Mouse (Mus musculus): ENCODE results near the gene Slc35b1.
"Not testable (repeated sequence)": the region's sequence is repeated elsewhere in the genome, so short reads cannot be mapped to it uniquely, and the experiment has no call there.

The Slc35b1 gene

DNA sequence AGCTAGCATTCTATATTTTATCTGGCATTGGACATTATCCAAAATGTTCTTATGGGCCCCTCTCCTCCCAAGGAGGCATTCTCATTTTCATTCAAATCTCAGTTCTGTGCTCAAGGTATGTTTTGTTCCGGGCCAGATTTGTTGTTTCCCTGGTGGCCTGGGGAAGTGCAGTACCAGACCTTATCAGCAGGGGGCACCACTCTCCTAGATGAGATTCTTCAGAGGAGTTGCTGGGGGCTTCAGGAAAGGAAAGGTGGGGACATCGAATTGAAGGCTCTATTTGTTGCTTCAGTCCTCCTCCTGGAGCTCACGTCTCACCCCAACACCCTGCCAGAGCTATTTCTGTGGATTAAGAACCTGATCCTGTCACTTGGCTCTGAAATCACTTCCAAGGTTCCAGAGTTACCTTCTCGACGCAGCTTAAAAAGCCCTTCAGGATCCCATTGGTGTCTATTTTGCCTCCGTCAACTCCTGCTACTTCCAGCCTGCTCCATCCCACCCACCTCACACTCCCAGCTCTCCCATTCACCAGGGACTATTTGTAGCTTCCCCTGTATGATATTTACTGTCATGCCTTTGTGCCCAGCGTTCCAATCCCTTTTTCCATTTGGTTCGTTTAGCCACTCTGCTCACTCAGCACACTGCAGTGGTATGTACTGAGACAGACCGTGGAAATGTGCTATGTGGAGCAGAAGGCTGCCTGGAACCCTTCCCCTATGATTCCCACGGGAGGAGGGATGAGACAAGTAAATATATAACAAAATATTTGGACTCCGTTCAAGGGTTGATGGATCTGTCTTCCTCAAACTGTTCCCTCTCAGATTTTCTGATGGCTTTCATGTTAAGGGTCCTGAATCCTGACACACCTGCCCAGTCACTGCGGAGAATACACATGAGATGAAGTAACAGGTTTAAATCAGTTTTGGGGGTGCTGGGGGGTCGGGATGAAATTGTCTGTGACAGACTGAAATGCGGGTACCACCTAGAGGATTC is 13.6 kb downstream of the Slc35b1 start:
- peak; percentile 49 to 81 for DNase-seq

DNA sequence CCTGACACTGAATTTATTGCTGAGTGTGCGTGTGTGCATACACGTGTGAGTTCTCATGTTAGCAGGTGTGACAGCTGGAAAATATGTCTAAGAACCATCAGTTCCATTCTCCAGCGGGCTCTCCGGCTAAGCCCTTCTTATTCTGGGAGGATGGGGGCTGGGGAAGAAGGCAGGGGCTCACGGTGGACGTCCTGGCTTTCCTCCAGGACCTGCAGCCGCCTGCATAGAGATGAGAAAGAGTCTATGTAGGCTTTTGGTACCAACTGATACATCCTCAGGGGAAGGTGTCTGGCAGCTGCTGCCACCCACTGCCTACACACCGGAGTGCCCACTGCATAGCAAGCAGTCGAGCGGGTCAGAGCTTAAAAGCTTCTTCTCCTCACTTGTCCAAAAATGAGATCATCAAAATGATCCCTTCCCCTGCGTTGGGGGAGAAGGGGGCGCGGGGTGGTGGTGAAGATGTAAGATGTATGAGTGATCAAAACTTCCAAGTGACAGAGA is 15.1 kb downstream of the Slc35b1 start:
- no peak for DNase-seq

- DNase-seq = no peak
These were observed 17.1 kb downstream of the Slc35b1 start for GRCm38 (mm10) chr11:95401568-95401967.

DNA sequence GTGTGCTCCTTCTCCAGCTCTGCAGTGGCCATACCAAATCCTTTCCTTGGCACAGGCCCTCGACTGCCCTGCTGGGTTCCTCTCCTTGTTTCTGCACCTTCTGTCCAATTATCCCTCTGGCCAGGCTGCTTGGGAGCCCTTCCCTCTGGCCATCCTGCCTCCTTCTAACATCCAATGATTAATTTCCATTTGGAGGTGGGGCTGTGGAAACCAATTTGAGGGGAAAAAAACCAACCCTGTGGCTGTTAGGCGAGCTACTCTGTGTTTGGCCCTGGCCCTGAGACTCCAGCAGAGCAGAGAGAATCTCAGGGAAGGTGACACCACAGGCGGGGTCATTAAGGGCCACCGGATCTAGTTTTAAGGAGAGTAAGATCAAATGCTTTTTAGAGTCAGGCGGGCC is 17.7 kb downstream of the Slc35b1 start:
- DNase-seq = no peak

DNA sequence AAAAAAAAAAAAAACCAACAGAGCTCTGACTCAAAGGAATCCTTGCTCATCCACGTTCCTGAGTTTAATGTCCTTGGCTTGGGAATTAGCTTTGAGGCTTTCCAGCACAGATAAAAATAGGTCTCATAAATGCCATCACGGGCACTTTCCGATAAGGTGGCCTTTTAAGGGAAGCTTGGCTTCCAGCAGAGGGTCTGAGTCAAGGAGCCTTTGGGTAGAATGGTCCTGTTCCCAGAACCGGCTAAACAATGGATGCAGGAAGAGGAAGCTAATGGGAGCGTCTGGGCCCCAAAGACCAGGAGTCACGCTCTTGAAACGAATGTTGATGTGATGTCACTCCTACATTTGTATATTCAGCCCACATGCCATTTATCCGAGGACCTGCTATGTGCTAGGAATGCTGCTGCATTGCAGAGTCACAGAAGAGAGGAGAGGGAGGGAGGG is 18.2 kb downstream of the Slc35b1 start:
- peak in 1 of 2 experiments; percentile 37 for DNase-seq

DNA sequence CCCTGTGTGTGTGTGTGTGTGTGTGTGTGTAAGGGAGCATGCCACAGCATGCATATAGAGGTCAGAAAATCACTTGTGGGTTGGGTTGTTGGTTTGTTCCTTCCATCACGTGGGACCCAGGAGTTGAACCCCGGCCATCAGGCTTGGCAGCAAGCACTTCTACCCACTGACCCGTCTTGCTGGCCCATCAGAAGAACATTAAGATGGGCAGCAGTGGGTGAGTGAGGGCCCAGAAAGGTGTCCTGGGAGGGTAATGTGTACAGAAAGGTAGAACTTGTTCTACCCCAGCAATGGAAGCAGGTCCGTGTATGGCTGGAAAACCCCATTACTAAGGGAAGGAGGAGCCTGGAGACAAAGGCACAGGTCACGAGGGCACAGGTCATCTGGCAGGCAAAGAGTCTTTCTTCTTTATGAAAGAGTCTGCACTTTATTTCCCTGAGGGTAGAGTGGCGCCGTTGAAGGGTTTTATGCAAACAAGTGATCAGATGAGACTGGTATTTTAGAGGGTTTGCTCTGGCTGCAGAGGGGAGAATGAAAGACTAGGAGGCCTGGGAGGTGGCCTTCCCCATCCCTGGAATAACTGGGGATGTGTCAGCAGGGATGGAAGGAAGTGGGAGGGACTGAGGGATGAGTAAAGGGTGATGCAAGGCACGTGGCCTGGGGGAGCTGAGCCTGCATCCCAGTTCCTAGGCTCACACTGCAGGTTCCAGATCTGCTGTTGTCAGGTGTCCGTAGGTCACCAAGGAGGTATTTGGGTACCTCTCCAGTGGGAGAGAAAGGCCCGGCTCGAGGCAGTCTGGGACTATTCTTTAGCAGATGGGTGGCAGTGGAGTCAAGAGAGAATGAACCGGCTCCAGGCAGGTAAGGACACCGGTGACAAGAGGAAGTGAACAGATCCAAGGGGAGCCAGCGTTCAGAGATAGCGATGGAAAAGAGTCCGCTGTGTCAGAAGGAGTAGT is 19.2 kb downstream of the Slc35b1 start:
- no peak for DNase-seq

- DNase-seq = no peak
These were observed 21.3 kb downstream of the Slc35b1 start for GRCm38 (mm10) chr11:95405771-95406170.

DNA sequence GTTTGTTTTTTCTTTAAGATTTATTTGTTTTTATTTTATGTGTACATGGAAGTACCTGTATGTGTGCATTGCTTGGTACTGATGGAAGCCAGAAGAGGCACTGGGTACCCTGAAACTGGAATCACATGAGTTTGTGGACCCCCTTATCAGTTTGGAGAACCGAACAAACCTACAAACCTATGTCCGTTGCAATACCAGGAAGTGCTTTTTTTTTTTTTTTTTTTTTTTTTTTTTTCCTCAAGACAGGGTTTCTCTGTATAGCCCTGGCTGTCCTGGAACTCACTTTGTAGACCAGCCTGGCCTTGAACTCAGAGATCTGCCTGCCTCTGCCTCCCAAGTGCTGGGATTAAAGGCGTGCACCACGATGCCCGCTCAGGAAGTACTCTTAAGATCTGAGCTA is 21.9 kb downstream of the Slc35b1 start:
- not testable (repeated sequence) for DNase-seq

GRCm38 (mm10) chr11:95409450-95410112 is 25.1 kb downstream of the Slc35b1 start:
- DNase-seq = peak in 1 of 2 experiments; percentile 56

DNA sequence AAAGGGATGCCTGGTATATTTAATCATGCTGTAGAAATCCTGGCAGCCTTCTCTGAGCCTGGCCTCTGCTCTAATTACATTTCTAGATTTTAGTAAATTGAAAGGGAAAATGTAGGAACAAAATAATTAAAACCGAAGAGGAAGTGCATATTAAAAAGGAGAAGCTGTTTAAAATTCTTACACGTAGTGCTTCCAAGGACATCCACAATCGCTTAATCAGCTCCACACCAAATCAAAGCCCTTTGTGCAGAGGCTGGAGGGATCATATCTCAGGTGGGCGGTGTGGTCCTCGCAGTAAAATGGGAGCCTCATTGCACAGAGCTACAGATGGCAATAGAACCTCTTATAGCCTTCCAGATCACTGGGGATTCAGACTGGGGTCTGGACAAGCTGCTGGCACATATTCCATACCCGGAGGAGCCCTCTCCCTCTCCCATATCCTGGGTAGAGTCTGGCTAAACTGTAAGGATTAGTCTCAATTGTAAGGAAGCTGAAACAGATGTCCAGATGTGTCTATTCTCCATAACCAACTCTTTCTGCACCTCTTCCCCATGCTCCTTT is 27.0 kb downstream of the Slc35b1 start:
- no peak for DNase-seq

GRCm38 (mm10) chr11:95412615-95413014 is 28.1 kb downstream of the Slc35b1 start:
- DNase-seq = no peak

- DNase-seq = peak; percentile 95 to 96
These were observed 29.4 kb downstream of the Slc35b1 start, which contains the start of gene Spop for GRCm38 (mm10) chr11:95413641-95414535. Spop (plus strand) TSS chr11:95414080.

- DNase-seq = peak; percentile 97 to 98
These were observed 30.2 kb downstream of the Slc35b1 start for GRCm38 (mm10) chr11:95414536-95415161.

GRCm38 (mm10) chr11:95415931-95416330 is 31.4 kb downstream of the Slc35b1 start:
- DNase-seq = no peak

GRCm38 (mm10) chr11:95417341-95417740 is 32.8 kb downstream of the Slc35b1 start:
- DNase-seq = no peak

GRCm38 (mm10) chr11:95420880-95421435 is 36.5 kb downstream of the Slc35b1 start:
- DNase-seq = no peak

DNA sequence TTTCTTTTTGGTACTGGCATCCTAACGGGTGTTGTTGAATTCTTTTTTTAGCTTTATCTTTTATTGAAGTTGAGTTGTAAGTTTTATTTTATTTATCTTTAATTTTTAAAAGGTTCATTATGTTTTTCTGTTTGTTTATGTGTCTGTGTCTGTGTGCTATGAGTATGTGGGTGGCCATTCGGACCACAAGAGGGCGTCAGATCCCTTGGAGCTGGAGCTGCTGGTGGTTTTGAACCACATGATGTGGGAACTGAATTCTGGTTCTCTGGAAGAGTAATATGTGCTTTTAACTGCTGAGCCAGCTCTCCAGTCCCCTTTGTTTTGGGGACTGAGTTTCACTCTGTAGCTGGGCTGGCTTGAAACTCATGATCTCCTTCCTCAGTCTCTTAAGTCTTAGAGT is 39.0 kb downstream of the Slc35b1 start:
- no peak for DNase-seq

- DNase-seq = no peak
These were observed 46.9 kb downstream of the Slc35b1 start for GRCm38 (mm10) chr11:95431344-95431743.

GRCm38 (mm10) chr11:95432194-95432593 is 47.7 kb downstream of the Slc35b1 start:
- peak; percentile 33 to 44 for DNase-seq

All from lung, postnatal 4 days (tissue).